Mouse (Mus musculus) ES-Bruce4 (cell line): ENCODE measurements around the gene Mfsd7a.

ENCODE experiments used
- CTCF ChIP-seq: IDR thresholded peaks from one replicate; pipeline ENCODE4 v1.8.1; 2011; ENCODE audit warnings: low read depth, low read length
- EP300 ChIP-seq: IDR thresholded peaks from 2 replicates; pipeline ENCODE4 v1.6.1; 2011; ENCODE audit warnings: low read depth, low read length; ENCODE audit not compliant: insufficient read depth
- POLR2A ChIP-seq: IDR thresholded peaks from one replicate; pipeline ENCODE4 v1.8.1; 2011; ENCODE audit warnings: low read length; ENCODE audit not compliant: insufficient read depth

GRCm38 (mm10) chr5:108485239-108485638, 36.5 kb upstream of the Mfsd7a start:
- TF ChIP-seq CTCF (peak; percentile 64), EP300 (no peak), POLR2A (no peak)
